Mouse (Mus musculus) cerebellum, adult (tissue): ENCODE results near the gene Mup10.
"Not testable (repeated sequence)": the region's sequence is repeated elsewhere in the genome, so short reads cannot be mapped to it uniquely, and the experiment has no call there.

Experiments used
- ATAC-seq: cut with Nextera tagmentation; 2 replicates; pipeline ENCODE4 v1.9.2; 2017; ENCODE audit warnings: mild to moderate bottlenecking, moderate library complexity, mixed read lengths; ENCODE audit not compliant: insufficient number of reproducible peaks, low FRiP score, low TSS enrichment

Mup10 gene

DNA sequence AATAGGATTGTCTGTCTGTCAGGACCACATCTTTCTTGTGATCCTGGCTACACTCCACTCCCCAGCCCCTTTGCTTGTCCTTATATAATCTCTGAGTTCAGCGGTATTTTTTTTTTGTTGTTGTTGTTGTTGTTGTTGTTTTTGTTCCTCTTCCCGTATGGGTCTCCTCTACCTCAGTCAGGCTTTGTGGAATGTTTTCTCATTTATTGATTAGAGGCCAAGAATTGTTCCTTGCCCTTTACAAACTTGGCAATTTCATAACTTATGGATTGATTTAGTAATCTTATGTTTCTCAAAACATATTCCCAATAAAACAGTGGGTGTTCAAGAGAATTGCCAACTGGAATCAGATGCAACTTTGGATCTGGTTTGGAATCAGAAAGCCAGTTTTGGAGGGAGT lies at the start of gene Mup10:
TSS of gene Mup10 (minus strand) at position 101 of the 400 bp plus-strand sequence.
- ATAC-seq, result not testable (repeated sequence)
